Mouse (Mus musculus): ENCODE results near the gene Kdelr2.

The Kdelr2 gene

GRCm38 (mm10) chr5:143401556-143401955 lies 2.1 kb upstream of the Kdelr2 start:
- no peak for DNase-seq (ENCODE audit: low spot score)

GRCm38 (mm10) chr5:143404148-143404930 lies 701 bp downstream of the Kdelr2 start:
- no peak for DNase-seq (ENCODE audit: low spot score)

GRCm38 (mm10) chr5:143405200-143405599 lies 1.6 kb downstream of the Kdelr2 start:
- no peak for DNase-seq (ENCODE audit: low spot score)

- DNase-seq (ENCODE audit: low spot score): no peak
These were observed 2.9 kb downstream of the Kdelr2 start for GRCm38 (mm10) chr5:143406548-143406947.

- DNase-seq (ENCODE audit: low spot score): no peak
These were observed 5.6 kb downstream of the Kdelr2 start for GRCm38 (mm10) chr5:143409239-143409638.

GRCm38 (mm10) chr5:143410841-143411395 lies 7.3 kb downstream of the Kdelr2 start:
- no peak for DNase-seq (ENCODE audit: low spot score)

- DNase-seq (ENCODE audit: low spot score): no peak
These were observed 17.8 kb downstream of the Kdelr2 start for GRCm38 (mm10) chr5:143421484-143421883.

GRCm38 (mm10) chr5:143422990-143423389 lies 19.4 kb downstream of the Kdelr2 start:
- DNase-seq (ENCODE audit: low spot score): no peak

- peak; percentile 67 for DNase-seq (ENCODE audit: low spot score)
These were observed 20.4 kb downstream of the Kdelr2 start for GRCm38 (mm10) chr5:143423899-143424519.

- peak; percentile 61 for DNase-seq (ENCODE audit: low spot score)
These were observed 30.8 kb downstream of the Kdelr2 start for GRCm38 (mm10) chr5:143434421-143434820.

GRCm38 (mm10) chr5:143441298-143441697 lies 37.7 kb downstream of the Kdelr2 start:
- no peak for DNase-seq (ENCODE audit: low spot score)

GRCm38 (mm10) chr5:143441753-143442152 lies 38.1 kb downstream of the Kdelr2 start:
- DNase-seq (ENCODE audit: low spot score): no peak

- no peak for DNase-seq (ENCODE audit: low spot score)
These were observed 60.0 kb downstream of the Kdelr2 start for GRCm38 (mm10) chr5:143463671-143464070.

GRCm38 (mm10) chr5:143464100-143464756 lies 60.6 kb downstream of the Kdelr2 start, which contains the start of gene Daglb:
TSS of gene Daglb (plus strand) at chr5:143464584.
- DNase-seq (ENCODE audit: low spot score): peak; percentile 86

GRCm38 (mm10) chr5:143464757-143465118 lies 61.1 kb downstream of the Kdelr2 start:
- no peak for DNase-seq (ENCODE audit: low spot score)

GRCm38 (mm10) chr5:143465156-143466085 lies 61.8 kb downstream of the Kdelr2 start:
- no peak for DNase-seq (ENCODE audit: low spot score)

- no peak for DNase-seq (ENCODE audit: low spot score)
These were observed 63.4 kb downstream of the Kdelr2 start for GRCm38 (mm10) chr5:143466891-143467669.

GRCm38 (mm10) chr5:143467931-143468330 lies 64.3 kb downstream of the Kdelr2 start:
- DNase-seq (ENCODE audit: low spot score): no peak

GRCm38 (mm10) chr5:143469628-143470027 lies 66.0 kb downstream of the Kdelr2 start:
- no peak for DNase-seq (ENCODE audit: low spot score)

- DNase-seq (ENCODE audit: low spot score): no peak
These were observed 67.0 kb downstream of the Kdelr2 start for GRCm38 (mm10) chr5:143470421-143471164.
